Mouse (Mus musculus) layer of hippocampus, adult 8-10 months (tissue): Measurements from ENCODE around the gene Cactin. TPM values are rescaled to one million over a fixed set of nuclear protein-coding genes. Genes with fewer than 3 reads are reported as not detected.

Experiments used
- DNase-seq, 2 experiments: peaks; one replicate each; pipeline ENCODE4 v3.0.0; 2022; ENCODE audit warnings: low spot score in 2 of 2
- total RNA-seq, 4 experiments: library from RNA; stranded (reverse); gene quantifications; 2 replicates each; pipeline ENCODE4 v1.2.4; 2022

Cactin gene
- 10 to 100 TPM; 28.2 to 31.3 (median 30.2) TPM for total RNA-seq

DNA sequence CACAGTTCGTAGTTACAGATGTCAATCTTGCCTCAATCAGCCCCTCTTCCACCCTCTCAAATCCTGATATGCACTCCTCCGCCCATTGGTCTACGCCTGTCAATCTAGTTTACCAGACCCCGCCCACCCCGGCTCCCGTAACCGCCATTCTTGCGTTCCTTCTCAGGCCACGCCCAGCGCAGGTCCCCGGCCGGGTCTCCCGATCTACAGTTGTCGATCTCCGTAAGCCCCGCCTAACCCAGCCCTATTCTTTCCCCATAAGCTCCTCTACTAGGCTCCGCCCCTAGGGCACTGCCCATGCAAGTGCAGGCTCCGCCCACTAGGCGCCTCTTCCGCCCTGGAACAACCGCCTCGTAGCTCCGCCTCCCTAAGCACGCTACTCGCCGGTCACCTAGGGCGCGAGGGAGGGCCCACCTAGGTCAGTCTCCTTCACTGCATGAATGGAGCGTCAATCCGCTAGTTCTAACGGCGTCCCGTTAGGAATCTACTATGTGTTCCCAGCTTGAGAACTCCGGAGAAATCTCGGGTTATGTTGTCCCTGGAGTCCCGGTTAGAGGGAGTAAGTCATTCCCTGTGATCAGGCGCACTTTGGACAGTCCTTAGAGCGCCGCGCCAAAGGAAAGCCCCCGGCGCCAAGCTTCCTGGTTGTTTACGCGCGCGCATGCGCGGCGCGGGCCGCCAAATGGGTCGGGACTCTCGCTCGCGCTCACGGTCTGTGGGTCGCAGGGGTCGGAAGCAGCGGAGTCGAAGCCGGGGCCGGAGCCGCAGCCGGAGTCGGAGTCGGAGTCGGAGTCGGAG, at the start of gene Cactin:
Cactin (plus strand) TSS at position 554 of the 798 bp plus-strand sequence.
- DNase-seq = peak; percentile 99 to 100

DNA sequence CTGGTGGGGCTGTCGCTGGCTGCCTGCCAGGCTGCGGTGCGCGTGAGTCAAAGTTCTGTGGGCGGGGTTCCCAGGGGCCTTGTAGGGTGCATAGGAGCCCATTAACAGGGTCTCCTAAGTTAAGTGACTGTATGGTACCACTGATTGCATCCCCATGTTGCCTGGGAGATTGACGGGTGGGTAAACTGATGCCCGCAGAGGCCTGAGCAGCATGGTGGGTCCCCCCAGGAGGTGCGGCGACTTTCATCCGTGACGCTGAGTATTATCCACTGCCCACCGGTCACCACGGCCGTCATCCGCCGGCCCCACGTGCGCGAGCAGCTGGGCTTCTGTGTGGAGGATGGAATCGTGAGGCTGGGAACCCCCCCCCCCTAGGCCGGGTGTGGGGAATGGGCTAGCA, 48.5 kb upstream of the Cactin start:
- no peak for DNase-seq

DNA sequence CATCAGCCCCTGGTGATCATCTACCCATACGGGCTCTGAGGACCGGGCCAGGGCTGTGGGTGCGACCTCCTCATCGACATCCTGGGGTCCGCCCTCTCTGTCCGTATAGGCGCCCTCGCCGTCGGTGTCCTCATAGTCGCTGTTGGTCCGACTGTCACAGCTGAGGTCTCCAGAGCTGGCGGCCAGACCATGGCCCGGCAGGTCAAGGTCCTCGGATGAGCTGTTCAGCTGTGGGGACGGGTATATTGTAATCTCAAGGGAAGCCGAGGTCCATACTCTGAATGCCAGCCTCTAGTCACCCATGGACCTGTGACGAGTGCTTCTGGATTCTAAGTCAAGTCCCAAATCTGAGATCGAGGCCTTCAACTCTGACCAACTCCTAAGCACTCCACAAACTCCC, 47.1 kb upstream of the Cactin start:
- DNase-seq = no peak

DNA sequence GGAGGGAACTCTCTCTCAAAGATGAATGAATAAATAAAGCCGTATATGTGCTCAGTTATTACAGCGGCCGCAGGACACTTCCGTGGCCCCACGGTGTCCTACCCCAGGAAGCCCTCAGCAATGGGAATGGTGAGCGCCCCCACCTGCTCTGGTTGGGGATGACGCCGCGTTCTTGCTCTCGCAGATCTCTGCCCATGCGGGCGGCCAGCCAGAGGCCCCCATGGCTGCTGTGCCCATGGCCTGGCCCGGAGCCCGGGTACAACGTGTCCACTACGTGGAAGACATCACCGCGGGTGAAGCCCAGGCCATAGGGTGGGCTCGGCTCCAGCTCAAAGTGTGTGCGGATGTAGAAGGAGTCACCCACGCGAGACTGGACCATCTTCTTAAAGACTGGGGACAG, 43.2 kb upstream of the Cactin start:
- DNase-seq = no peak

DNA sequence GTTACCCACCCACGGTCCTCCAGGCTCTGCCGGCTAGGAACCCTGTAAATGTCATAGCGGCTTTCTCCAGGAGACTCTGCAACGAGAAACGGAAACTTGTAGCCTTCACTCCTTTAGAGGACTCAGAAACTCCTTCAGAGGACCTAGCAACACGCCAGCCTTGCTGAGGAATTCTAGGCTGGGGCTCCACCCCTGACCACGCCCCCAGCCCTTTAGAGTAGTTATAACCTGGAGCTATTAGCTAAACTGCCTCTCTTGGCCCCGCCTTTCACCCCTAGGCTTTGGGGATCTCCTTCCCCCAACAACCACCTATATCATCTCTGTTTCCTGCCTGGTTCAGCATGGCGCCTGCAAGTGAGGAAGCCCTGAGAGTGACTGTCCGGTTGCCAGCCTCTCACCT, 41.4 kb upstream of the Cactin start:
- DNase-seq = no peak

DNA sequence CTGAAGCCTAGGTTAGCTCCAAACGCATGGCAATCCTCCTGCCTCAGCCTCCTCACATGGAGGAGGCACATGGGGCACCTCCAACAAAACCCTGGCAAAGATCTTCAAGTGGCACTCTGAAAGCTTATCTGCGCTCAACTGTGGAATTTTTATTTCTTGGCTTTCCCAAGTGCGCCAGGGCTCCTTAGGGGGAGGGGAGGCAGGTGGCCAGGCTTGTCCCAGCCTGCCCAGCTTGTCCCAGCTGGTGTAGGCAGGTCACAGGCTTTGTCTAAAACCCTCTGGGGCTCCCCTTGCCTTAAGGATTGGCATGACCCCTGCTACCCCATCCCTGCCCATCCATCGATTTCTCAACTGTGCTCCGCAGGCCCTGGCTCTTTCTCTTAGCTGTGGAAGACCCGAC, 36.7 kb upstream of the Cactin start:
- DNase-seq = no peak

DNA sequence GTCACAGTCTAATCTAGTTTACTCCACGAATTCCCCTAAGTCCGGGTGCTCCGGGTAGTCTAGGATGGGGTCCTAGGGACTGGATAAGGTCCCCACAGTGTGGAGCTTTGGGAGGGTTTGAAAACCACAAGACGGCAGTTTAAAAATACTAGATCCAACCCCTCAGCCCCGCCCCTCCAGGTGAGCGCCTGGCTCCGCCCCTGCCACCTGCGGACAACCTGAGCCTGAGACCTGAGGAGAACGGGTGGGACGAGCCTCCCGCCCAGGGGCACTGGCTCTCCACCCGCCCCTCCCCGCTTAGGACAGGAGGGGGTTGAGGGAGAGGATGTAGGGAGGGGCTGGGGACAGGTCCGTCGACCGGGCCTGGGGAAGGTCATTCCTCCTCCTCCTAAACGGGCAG, 36.2 kb upstream of the Cactin start:
- no peak for DNase-seq

DNA sequence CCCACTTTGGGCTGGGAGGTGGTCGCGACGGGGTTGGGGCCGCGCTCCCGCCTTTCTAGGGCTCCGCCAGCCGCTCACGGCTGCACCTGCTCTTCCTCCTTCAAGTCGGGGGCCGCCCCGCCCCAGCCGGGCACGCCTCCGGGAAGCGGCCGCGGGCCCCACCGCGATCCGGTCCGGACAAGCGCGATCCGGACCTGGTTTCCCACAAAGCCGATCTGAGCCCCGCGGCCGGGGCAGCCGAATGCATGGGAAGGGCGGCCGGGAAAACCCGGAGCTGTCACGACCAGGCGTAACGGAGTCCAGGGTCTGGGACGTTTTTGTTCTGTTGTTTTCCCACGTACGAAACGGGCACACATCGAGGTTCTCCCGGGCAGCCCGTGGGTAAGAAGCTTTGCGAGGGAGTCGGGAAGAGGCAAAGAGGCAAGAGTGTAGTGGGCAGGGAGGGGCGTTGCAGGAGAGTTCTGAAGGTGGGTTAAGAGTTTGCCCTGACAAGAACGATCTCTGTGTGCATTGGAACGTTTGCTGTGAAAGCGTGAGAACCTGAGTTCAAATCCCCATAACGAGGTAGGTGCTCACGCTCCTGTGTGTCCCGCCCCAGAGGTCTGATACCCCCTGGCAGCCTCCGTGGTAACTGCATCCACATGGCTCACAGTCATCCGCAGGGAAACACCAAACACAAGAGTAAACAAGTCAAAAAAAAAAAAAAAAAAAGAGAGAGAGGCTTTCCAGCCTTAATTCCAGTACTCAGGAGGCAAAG, 35.0 kb upstream of the Cactin start:
- peak in 1 of 2 experiments; percentile 72 for DNase-seq

DNA sequence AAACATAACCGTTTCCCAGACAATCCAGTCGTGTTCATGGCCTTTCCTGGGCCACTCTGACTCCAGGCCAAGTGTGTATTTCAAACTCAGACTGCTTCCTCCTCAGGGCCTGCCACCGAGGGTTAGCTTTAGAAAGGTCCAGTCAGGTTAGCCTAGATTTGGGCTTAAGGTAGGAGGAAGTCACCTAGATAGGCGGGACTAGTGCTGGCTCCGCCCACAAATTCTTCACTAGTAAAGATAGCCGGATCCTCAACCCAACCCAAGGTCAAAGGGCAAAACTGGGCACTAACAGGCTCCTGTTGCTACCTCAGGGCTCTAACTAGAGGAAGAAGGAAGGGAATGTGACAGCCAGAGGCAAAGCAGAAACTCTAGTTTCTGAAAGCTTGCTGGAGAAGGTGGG, 34.3 kb upstream of the Cactin start:
- DNase-seq = no peak

DNA sequence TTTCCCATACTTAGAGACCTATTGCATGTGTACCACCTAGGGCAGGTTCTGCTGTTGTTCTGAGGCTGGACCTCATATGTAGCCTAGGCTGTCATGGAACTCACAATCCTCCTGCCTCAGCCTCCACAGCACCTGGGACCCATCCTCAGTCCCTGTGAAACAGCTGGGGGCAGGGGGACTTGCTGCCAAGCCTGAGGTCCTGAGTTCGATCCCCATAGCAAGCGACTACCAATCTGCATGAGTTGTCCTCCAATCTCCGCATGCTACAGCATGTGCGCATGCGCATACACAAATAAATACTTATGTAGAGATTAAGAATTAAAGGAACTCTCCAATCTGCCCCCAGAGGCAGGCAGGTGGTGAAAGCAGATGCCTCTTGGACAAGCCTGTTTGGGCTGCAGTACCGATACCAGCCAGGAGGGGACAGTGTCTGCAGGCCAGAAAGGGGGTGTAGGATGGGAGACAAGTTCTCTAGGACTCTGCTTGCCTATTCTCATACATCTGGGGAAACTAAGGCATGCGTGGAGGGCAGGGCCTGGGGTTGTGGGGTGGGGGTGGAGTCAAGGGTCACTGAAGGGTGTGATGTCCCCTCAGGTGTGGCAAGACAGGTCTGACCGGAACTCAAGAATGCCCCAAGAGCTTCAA, 33.3 kb upstream of the Cactin start:
- no peak for DNase-seq

DNA sequence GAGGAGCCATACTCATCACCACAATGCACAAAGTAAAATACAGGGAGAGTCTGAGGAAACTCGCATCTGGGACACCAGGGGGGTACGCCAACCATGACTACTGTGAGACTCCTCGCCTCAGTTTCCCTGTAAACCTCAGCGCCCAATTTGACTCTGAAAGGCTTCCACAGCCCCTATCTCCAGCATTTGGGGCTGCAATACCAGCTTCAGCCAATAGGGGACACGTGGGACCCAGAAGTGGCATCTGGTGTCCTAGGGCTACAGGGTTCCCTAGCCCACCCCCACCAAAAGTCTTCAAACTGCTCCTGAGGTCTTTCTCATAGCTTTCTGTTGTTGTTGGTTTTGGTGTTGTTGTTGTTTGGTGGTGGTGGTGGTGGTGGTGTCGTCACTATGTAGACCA, 32.3 kb upstream of the Cactin start:
- no peak for DNase-seq

DNA sequence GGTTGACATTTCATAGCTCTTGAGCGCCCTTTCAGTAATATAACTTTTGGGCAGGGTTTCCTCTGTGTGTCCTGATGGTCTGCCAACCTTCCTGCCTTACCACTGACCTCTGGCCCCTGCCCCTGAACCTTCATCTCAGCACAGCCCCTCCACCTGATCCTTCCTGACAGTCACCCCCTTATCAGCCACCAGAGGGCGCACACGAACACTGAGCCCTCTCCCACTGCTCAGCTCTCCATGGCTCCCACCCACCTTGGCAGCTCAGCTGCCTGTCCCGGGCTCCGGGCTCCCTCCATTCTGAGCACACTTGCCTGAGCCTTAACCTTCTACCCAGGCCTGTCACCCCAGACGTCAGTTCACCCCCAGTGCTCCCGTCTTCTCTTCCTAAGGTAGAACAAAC, 31.6 kb upstream of the Cactin start:
- DNase-seq = peak in 1 of 2 experiments; percentile 67

DNA sequence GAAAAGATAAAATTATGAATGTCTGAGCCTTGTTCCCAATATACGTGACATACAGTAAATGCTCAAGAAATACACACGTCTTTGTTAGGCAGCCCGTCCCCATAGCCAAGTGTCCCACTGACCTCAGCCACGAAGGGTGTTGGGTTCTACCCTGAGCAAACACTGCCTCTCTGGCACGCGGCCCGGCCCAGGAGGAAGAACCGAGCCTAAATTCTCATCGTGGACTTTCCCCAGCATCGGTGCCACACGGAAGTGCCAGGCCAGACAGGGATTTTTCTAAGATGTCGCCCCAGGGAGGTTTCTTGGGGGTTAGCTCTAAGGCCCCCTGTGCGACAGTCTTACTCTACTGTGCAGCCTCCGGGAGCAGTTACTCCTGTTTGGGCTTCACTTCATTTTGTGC, 31.1 kb upstream of the Cactin start:
- no peak for DNase-seq

DNA sequence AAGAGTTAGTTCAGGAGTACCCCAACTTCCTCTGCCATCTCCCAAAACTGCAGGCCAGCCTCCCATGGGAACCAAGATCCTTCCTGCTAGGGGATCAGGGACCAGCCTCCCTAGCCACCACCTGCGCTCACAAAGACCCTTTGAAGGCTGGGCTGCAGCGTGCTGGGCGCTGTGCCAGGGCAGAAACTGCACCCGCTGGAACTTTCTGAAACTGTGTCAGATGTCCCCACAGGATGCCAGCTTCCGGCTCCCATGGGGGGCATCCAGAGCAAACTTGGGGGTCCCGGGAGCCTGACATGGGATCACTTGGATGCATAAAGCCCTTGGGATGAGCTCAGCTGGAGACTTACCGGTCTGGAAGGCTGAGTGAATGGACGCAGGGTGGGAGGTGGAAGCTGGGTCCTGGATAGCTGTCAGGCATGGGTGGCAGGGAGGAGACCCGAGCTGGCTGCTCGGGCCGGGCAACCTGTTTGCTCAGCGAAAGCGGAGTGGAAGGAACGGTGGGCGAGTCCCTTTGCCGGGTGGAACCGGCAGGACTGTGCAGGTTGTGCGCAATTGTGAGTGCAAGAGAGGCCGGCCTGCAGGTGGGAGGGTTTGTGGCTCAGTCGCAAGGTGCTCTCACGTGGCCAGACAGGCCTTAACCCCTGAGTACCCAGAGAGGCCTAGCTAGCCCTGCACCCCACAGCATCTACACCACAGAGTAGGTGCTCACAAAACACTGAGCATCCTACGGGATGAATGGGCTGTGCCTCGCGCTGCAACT, 30.0 kb upstream of the Cactin start:
- DNase-seq = no peak

DNA sequence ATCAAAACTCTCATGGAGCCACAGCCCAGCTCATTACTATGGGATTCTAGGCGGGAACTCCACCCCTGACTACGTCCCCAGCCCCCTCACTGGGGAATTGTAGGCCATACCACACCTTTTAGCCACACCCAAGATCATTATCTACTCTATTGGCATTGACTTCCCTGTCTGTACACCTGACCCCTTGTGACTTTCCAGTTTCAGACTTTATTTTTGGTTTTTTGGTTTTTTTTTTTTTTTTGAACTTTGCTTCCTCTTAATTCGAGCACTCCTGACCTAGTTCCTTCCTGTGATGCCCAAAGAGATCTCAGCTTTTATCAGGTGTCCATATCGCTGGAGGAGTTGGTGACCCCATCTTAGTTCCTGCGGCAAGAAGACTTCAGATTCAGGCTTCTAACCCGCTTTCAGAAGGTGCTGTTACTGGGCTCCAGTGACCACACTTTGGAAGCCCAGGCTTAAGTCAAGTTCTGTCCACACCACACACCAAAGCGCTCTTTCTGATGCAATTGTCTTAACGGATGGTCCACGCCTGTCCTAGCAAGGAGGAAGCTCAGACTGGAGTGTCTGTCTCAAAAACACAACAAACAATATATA, 29.3 kb upstream of the Cactin start, which contains the start of gene Tjp3:
Tjp3 (minus strand) TSS at position 71 of the 594 bp plus-strand sequence.
- no peak for DNase-seq

DNA sequence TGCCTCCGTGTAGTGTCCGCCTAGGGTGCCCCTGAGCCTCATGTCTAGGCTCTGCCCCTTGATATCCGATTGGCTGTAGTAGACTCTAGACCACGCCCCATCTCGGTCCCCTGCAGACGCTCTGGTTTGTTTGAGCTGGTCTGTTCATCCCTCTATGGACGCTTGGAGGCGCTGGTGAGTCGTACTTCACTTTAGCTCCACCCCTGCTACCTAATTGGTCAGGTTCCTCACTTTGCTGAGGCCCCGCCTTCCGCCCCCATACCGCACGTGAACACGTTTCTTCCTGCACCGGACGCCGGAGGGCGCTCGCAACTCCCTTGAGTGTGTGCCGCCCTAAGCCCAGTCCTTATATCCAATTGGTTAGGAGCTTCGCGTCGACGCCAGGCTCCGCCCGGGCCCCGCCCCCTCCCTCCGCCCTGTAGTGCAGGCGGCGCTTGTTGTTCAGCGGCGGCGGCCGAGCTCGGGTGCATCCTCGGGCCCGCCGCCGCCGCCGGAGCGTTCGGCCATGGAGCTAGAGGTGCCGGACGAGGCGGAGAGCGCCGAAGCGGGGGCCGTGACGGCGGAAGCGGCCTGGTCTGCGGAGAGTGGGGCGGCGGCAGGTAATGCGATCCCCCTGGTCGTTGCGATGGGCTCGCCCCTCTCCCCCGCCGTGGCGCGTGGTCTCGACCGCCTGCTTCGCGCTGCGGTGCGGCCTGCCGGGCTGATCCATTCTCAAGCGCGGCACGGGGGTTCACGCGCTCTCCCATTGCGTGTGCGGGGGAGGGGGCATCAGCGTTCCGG, 28.2 kb upstream of the Cactin start, which contains the start of gene Pip5k1c:
Pip5k1c (plus strand) TSS at position 410 of the 780 bp plus-strand sequence.
- peak; percentile 100 for DNase-seq

DNA sequence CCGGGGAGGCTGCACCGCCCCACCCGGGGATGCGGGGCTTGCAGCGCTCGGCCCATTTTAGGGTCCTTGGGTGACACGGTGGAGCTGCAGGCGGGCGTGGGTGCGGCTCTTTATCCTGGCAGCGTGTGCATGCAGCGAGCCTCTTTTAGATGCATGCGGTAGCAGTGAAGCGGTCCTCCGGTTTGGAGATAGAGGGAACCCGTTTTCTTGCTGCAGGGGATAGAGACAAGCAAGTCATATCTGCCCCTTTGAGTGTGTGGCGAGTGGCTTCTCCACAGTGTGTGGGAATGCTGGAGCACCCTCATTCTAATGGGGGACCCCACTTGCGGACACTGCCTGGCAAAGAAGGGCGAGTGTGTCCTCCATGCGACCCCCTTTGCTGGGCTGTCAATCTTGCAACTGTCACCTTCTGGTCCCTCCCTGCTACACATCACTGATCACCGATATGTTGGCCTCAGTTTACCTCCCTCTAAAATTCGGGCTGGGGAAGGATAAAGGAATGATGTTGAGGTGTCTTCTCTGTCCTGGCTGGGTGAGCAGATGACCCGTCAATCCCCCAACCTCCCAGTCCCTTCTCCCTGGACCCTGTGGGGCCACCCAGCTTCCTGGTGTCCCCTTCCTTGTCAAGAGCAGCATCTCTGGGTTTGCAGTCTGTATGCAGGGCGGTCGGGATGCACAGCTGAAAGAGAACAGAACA, 27.4 kb upstream of the Cactin start:
- no peak for DNase-seq

DNA sequence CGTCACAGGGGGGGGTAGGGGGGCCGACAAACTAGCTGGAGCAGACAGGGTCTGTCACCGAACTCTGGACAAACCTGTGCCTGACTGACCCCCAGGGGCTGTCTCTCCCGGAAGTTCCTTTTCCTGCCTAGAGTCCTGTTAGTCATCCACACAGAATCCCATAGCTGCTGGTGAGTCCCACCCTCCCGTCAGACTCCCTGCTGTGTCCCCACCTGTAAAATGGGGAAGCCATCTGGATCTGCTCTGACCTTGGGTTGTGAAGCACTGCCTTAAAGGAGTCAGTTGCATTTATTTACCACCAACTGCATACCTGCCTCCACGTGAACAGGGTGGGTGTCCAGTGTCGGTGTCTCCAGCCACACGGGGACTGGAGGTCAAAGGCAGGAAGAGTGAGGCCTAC, 26.5 kb upstream of the Cactin start:
- no peak for DNase-seq

DNA sequence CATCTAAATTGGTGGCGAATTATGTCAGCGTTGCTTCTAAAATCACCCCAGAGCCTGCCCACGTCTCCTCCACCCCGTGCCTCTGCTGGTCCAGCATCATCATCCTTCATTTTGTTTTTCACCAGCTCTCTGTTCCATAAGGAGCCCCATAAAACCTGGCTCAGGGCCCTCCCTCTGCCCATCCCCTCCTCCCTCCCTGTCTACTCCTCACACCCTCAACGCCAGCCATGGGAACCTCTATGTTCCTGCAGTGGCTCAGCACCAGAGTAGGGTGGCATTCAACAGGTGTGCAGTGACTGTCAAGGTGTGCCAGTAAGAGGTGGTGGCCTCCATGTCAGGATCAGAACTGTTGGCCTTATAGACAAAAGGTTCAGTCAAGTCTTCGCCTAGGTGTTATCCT, 25.7 kb upstream of the Cactin start:
- no peak for DNase-seq

DNA sequence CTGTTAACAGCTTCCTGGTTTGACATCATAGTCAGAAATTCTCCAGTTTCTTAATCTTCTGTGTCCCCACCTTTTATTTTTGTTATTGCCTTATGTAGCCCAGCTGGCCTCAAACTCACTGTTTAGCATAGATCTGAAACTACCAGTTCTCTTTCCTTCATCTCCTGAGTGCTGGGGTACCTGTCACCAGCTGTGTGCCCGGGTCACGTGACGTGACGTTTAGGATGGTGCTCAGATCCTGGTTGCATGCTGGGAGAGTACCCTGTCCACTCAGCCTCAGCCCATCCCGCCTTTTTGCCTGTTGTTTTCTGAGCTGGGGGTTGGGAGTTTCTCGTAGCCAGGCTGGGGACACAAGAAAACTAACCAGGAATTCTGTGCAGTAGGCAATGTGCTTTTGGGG, 23.7 kb upstream of the Cactin start:
- no peak for DNase-seq
